Mouse (Mus musculus) E14TG2a.4 (cell line): ENCODE results near the gene Foxr1.

Experiments
- H3K27me3 ChIP-seq: 2 replicates; pipeline ENCODE4 v1.6.1; 2014; ENCODE audit warnings: low read length, control low read depth; ENCODE audit not compliant: insufficient read depth
- H3K36me3 ChIP-seq: 2 replicates; pipeline ENCODE4 v1.6.1; 2014; ENCODE audit warnings: low read length, control low read depth; ENCODE audit not compliant: insufficient read depth
- H3K4me1 ChIP-seq: replicated peaks from 2 replicates; pipeline ENCODE4 v1.6.1; 2014; ENCODE audit warnings: low read depth, low read length, control low read depth
- H3K4me3 ChIP-seq: replicated peaks from 2 replicates; pipeline ENCODE4 v1.5.1; 2014; ENCODE audit warnings: mild to moderate bottlenecking, low read length
- H3K9me3 ChIP-seq: 2 replicates; pipeline ENCODE4 v1.6.1; 2014; ENCODE audit warnings: low read length, control low read depth
- CTCF ChIP-seq: conservative IDR thresholded peaks from 2 replicates; pipeline ENCODE4 v1.5.1; 2014; ENCODE audit warnings: low read length
- NANOG ChIP-seq: IDR thresholded peaks from 2 replicates; pipeline ENCODE4 v1.6.1; 2014; ENCODE audit warnings: borderline replicate concordance, low read length, mixed read lengths
- POU5F1 ChIP-seq: IDR thresholded peaks from 2 replicates; pipeline ENCODE4 v1.6.1; 2014; ENCODE audit warnings: low read length, borderline replicate concordance

Gene Foxr1

DNA sequence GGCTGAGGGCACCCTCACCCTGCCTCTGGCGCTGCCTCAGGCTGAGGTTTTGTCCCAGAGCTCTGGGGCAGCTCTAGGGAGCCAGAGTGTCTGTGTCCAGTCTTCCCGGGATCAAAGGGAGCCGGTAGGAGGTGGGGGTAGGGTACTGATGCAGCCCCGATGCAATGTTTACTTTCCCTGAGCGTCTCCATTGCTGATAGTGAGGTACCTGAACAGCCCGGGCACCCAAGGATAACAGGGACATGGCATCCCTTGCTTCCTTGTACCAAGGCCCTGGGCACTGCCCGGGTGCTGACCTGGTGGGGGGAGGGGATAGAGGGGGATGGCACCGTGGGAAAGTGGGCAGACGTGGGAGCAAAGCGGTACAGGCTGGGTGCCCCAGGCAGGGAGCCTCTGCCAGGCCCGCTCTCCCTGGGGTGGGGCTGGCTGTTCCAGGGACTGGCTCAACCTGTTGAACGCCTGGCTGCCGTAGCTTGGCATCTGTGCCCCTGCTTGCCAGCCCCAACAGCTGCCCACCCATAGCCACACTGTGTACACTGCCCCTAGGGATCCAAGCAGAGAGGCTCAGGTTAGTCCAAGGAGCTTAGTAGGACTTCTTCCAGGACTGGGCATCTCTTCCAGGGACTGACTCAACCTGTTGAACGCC lies 44.7 kb upstream of the Foxr1 start:
- peaks cover 31% of the 10 kb centered on the region for H3K27me3 ChIP-seq
- peaks cover 83% of the 10 kb centered on the region for H3K4me1 ChIP-seq
- H3K36me3 ChIP-seq = no peaks in the 10 kb centered on the region
- H3K4me3 ChIP-seq = no peak overlapping the region
- no peaks in the 10 kb centered on the region for H3K9me3 ChIP-seq
- TF ChIP-seq POU5F1 (no peak), NANOG (no peak), CTCF (no peak)

- H3K4me3 ChIP-seq = no peak overlapping the region
- H3K36me3 ChIP-seq = no peaks in the 10 kb centered on the region
- H3K9me3 ChIP-seq = no peaks in the 10 kb centered on the region
- no peak for TF ChIP-seq POU5F1
- TF ChIP-seq CTCF = no peak
- TF ChIP-seq NANOG = no peak
- peaks cover 78% of the 10 kb centered on the region for H3K4me1 ChIP-seq
- H3K27me3 ChIP-seq = peaks cover 33% of the 10 kb centered on the region
Measured at GRCm38 (mm10) chr9:44485105-44485515, 44.2 kb upstream of the Foxr1 start.

DNA sequence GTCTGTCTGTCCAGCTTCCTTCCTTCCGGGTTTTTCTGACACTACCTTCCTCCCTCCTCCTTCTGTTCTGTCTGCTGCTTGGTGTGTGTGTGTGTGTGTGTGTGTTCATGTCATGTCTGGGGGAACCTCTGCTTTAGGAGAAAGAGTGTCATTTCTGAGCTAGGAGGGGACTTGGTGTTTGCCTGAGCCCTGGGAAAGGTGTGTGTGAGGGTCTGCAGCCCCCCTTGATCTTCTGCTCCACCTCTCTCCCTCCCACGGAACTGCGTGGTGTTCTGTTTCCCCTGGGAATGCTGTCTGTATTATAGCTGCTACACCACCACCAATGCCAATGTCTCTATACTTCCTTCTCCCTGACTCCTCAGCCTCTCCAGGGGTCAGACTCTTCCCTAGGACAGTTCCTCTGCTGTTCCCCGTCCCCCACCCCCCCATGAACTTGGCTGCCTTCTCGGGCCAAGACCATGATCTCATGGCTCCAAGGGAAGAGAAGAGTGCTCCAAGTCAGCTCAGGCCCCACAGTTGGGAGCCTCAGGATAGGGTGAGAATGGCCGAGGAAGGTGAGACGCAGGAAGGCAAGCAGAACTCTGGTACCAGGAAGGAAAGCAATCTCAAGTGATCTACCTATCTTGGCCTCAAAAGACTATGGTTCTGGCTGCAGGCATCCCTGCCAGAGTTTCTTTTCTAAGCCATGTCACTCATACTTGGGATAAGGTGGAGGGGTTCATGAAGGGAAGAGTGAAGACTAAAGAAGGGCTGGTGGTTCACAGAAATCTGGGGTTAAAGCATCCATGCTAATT lies 43.6 kb upstream of the Foxr1 start:
- TF ChIP-seq NANOG = no peak
- H3K9me3 ChIP-seq = no peaks in the 10 kb centered on the region
- peaks cover 75% of the 10 kb centered on the region for H3K4me1 ChIP-seq
- H3K27me3 ChIP-seq = peaks cover 33% of the 10 kb centered on the region
- peak overlapping the region; percentile 90 for H3K4me3 ChIP-seq
- no peaks in the 10 kb centered on the region for H3K36me3 ChIP-seq

DNA sequence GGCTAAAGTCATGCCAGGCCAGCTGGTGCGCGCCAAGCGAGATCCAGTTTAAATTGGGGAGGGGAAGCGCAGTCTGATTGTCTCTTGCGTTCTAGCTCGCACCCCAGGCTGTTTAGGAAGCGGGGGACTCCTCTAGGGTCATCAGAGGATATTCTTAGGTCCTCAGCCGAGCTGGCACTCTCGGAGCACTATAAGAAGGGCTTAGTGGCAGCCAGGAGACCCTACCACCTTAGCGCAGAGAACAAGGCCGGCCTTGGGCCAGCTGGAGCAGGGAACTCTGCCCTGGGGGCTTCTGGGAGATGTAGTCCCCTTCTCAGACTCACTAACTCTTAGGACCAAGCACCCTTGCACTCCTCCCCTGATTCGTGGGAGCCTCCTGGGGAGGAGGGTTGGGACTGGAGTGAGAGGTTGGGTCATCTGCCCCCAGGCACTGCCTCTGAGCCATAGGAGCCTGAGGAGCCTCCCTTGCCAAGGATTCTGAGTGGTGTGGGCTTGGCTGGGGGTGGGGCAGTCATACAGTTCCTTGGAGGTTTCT lies 42.6 kb upstream of the Foxr1 start:
- H3K4me3 ChIP-seq = peak overlapping the region; percentile 90
- H3K27me3 ChIP-seq = peaks cover 33% of the 10 kb centered on the region
- TF ChIP-seq CTCF = no peak
- TF ChIP-seq POU5F1 = no peak
- TF ChIP-seq NANOG = no peak

GRCm38 (mm10) chr9:44483041-44483509 lies 42.1 kb upstream of the Foxr1 start:
- Histone ChIP-seq H3K27me3 (peaks cover 35% of the 10 kb centered on the region), H3K9me3 (no peaks in the 10 kb centered on the region), H3K36me3 (no peaks in the 10 kb centered on the region), H3K4me3 (peak overlapping the region; percentile 90), H3K4me1 (peaks cover 65% of the 10 kb centered on the region)
- TF ChIP-seq POU5F1 (no peak), CTCF (no peak), NANOG (no peak)

More for the DNA sequence above, 42.6 kb upstream of the Foxr1 start:
- Histone ChIP-seq H3K4me1 (peaks cover 66% of the 10 kb centered on the region), H3K9me3 (no peaks in the 10 kb centered on the region), H3K36me3 (no peaks in the 10 kb centered on the region)

- H3K4me3 ChIP-seq = peak within 1 kb of the TSS; percentile 90
- peaks cover 65% of the 10 kb centered on the region for H3K4me1 ChIP-seq
- H3K9me3 ChIP-seq = no peaks in the 10 kb centered on the region
- TF ChIP-seq NANOG (no peak), POU5F1 (no peak), CTCF (peak; percentile 39)
- H3K36me3 ChIP-seq = no peaks in the 10 kb centered on the region
- peaks cover 37% of the 10 kb centered on the region for H3K27me3 ChIP-seq
Measured at GRCm38 (mm10) chr9:44482552-44482951, 41.6 kb upstream of the Foxr1 start, which contains the start of gene Bcl9l. TSS of gene Bcl9l (plus strand) at chr9:44482825.

DNA sequence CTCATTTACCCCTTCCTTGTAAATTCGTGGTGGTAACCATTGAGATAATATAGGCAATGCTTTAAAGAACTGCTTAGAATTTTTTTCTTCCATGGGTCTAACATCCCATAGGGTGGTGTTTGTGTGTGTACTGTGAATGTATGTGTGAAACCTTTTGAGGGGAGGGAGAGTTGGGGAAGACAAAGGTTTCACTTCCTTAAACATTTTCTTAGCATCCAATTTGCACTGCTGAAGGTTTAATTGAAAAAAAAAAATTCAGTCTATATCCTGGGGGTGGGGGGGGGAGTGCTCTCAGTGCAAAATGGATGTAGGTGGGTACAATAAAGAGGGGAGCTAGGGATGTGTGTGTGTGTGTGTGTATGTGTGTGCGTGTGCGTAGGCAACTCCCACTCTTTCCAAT lies 41.2 kb upstream of the Foxr1 start:
- Histone ChIP-seq H3K4me1 (peaks cover 65% of the 10 kb centered on the region), H3K4me3 (peak overlapping the region; percentile 90), H3K9me3 (no peaks in the 10 kb centered on the region), H3K36me3 (no peaks in the 10 kb centered on the region), H3K27me3 (peaks cover 42% of the 10 kb centered on the region)
- TF ChIP-seq NANOG (no peak), CTCF (no peak), POU5F1 (no peak)

- peaks cover 42% of the 10 kb centered on the region for H3K4me1 ChIP-seq
- peak overlapping the region; percentile 87 for H3K4me3 ChIP-seq
- no peak for TF ChIP-seq POU5F1
- TF ChIP-seq NANOG = no peak
- peak; percentile 64 for TF ChIP-seq CTCF
- no peaks in the 10 kb centered on the region for H3K9me3 ChIP-seq
- no peaks in the 10 kb centered on the region for H3K36me3 ChIP-seq
- peaks cover 27% of the 10 kb centered on the region for H3K27me3 ChIP-seq
Measured at GRCm38 (mm10) chr9:44479628-44480428, 38.9 kb upstream of the Foxr1 start.
